Mouse (Mus musculus) liver, embryonic 13.5 days (tissue): ENCODE data around the gene Mylip. TPM values are rescaled to one million over a fixed set of nuclear protein-coding genes. Genes with fewer than 3 reads are reported as not detected.
A peak's percentile ranks its signal among the peaks of the same experiment; 100 is the strongest.

Source experiments
- ATAC-seq: fragments of 200-750 bp; cut with Nextera tagmentation; 2 replicates; pipeline ENCODE4 v1.8.0; 2017; ENCODE audit warnings: low read depth, mild to moderate bottlenecking, moderate number of reproducible peaks, moderate library complexity
- DNase-seq: peaks from one replicate; pipeline ENCODE4 v3.0.0; 2022
- H3K27ac ChIP-seq: fragments of 300-500 bp; sonication (generic); 2 replicates; pipeline ENCODE4 v1.5.1; 2015; ENCODE audit warnings: moderate library complexity, mild to moderate bottlenecking, inconsistent platforms
- H3K27me3 ChIP-seq: fragments of 300-500 bp; sonication (generic); 2 replicates; pipeline ENCODE4 v1.6.1; 2015; ENCODE audit warnings: mild to moderate bottlenecking, inconsistent platforms
- H3K36me3 ChIP-seq: fragments of 300-500 bp; sonication (generic); 2 replicates; pipeline ENCODE4 v1.6.1; 2015; ENCODE audit warnings: mild to moderate bottlenecking, inconsistent platforms
- H3K4me1 ChIP-seq: fragments of 300-500 bp; sonication (generic); replicated peaks from 2 replicates; pipeline ENCODE4 v1.6.1; 2015; ENCODE audit warnings: inconsistent platforms
- H3K4me2 ChIP-seq: fragments of 300-500 bp; sonication (generic); 2 replicates; pipeline ENCODE4 v1.6.1; 2015; ENCODE audit warnings: inconsistent platforms, mild to moderate bottlenecking, moderate library complexity
- H3K4me3 ChIP-seq: fragments of 300-500 bp; sonication (generic); replicated peaks from 2 replicates; pipeline ENCODE4 v1.5.1; 2015; ENCODE audit warnings: mild to moderate bottlenecking, inconsistent platforms
- H3K9ac ChIP-seq: fragments of 300-500 bp; sonication (generic); 2 replicates; pipeline ENCODE4 v1.6.1; 2015; ENCODE audit warnings: mild to moderate bottlenecking, inconsistent platforms
- H3K9me3 ChIP-seq: fragments of 300-500 bp; sonication (generic); replicated peaks from 2 replicates; pipeline ENCODE4 v1.6.1; 2016; ENCODE audit warnings: inconsistent platforms
- WGBS: fragments of 180-500 bp; shearing (Covaris S2); methylation state at CpG from one replicate; pipeline ENCODE4 v1.1.7; 2015; ENCODE audit not compliant: insufficient replicate concordance; 5-methylcytosine and 5-hydroxymethylcytosine counted together
- polyA plus RNA-seq: library from polyadenylated mRNA; unstranded; fragments of >200 nt; fragmentation: Nextera tagmentation; extraction: Ambion mirVana; gene quantifications from 2 replicates; pipeline ENCODE4 v1.2.1, GENCODE M21; 2015

The Mylip gene
- polyA plus RNA-seq, 1 experiment from 2014 or later, result 6.2 TPM

- no peaks in the 10 kb centered on the region for H3K36me3 ChIP-seq
- no peak for DNase-seq
- ATAC-seq, result no peak
- no peak overlapping the region for H3K4me3 ChIP-seq
- peaks cover 20% of the 10 kb centered on the region for H3K27me3 ChIP-seq
- 74% methylated on average over 6 of the region's 6 CpGs for WGBS
- no peak overlapping the region for H3K27ac ChIP-seq
- H3K9me3 ChIP-seq, result no peaks in the 10 kb centered on the region
- peaks cover 19% of the 10 kb centered on the region for H3K4me1 ChIP-seq
- no peak overlapping the region for H3K9ac ChIP-seq
- H3K4me2 ChIP-seq, result no peak overlapping the region
Observed at GRCm38 (mm10) chr13:45438853-45439252, 49.3 kb downstream of the Mylip start.

- no peak for DNase-seq
- Histone ChIP-seq H3K36me3 (no peaks in the 10 kb centered on the region), H3K4me3 (no peak overlapping the region), H3K4me2 (no peak overlapping the region), H3K4me1 (peaks cover 32% of the 10 kb centered on the region), H3K27ac (no peak overlapping the region), H3K9ac (no peak overlapping the region), H3K27me3 (peaks cover 33% of the 10 kb centered on the region), H3K9me3 (no peaks in the 10 kb centered on the region)
- no peak for ATAC-seq
- 80% methylated on average over 5 of the region's 5 CpGs for WGBS
Observed at GRCm38 (mm10) chr13:45440226-45440625, 50.7 kb downstream of the Mylip start.

- H3K4me1 ChIP-seq, result peaks cover 32% of the 10 kb centered on the region
- no peaks in the 10 kb centered on the region for H3K9me3 ChIP-seq
- H3K27ac ChIP-seq, result no peak overlapping the region
- no peak overlapping the region for H3K4me3 ChIP-seq
- no peaks in the 10 kb centered on the region for H3K36me3 ChIP-seq
- H3K4me2 ChIP-seq, result no peak overlapping the region
- 0 out of 2 replicates have a peak, but pooled peaks have one; percentile 34 for ATAC-seq
- no peak for DNase-seq
- 9% methylated on average over 4 of the region's 4 CpGs for WGBS
- peaks cover 27% of the 10 kb centered on the region for H3K27me3 ChIP-seq
- H3K9ac ChIP-seq, result no peak overlapping the region
Observed at GRCm38 (mm10) chr13:45442451-45442850, 52.9 kb downstream of the Mylip start.

- H3K4me3 ChIP-seq, result no peak overlapping the region
- H3K27ac ChIP-seq, result peak overlapping the region; percentile 50
- H3K9me3 ChIP-seq, result no peaks in the 10 kb centered on the region
- H3K9ac ChIP-seq, result peak overlapping the region; percentile 48
- peaks cover 32% of the 10 kb centered on the region for H3K4me1 ChIP-seq
- no peaks in the 10 kb centered on the region for H3K36me3 ChIP-seq
- H3K4me2 ChIP-seq, result peak overlapping the region; percentile 17; the same call in 1 of the 2 replicates
- WGBS, result 18% methylated on average over 8 of the region's 8 CpGs
- peaks cover 30% of the 10 kb centered on the region for H3K27me3 ChIP-seq
- ATAC-seq (0 out of 2 replicates have a peak, but pooled peaks have one; percentile 31), DNase-seq (peak; percentile 15)
Observed at GRCm38 (mm10) chr13:45442918-45443535, 53.5 kb downstream of the Mylip start.

- H3K27me3 ChIP-seq, result peaks cover 26% of the 10 kb centered on the region
- no peaks in the 10 kb centered on the region for H3K36me3 ChIP-seq
- DNase-seq, result no peak
- H3K27ac ChIP-seq, result no peak overlapping the region
- no peak overlapping the region for H3K4me3 ChIP-seq
- H3K9ac ChIP-seq, result no peak overlapping the region
- ATAC-seq, result no peak
- H3K4me1 ChIP-seq, result peaks cover 32% of the 10 kb centered on the region
- no peaks in the 10 kb centered on the region for H3K9me3 ChIP-seq
- WGBS, result 70% methylated on average over 8 of the region's 8 CpGs
- no peak overlapping the region for H3K4me2 ChIP-seq
Observed at GRCm38 (mm10) chr13:45444220-45444619, 54.7 kb downstream of the Mylip start.

- Histone ChIP-seq H3K9ac (no peak overlapping the region), H3K36me3 (no peaks in the 10 kb centered on the region), H3K4me3 (no peak overlapping the region), H3K4me2 (no peak overlapping the region), H3K9me3 (no peaks in the 10 kb centered on the region), H3K27me3 (peaks cover 28% of the 10 kb centered on the region), H3K4me1 (peaks cover 32% of the 10 kb centered on the region), H3K27ac (no peak overlapping the region)
- no peak for ATAC-seq
- DNase-seq, result no peak
- WGBS, result 19% methylated on average over 9 of the region's 9 CpGs
Observed at GRCm38 (mm10) chr13:45444652-45445051, 55.1 kb downstream of the Mylip start.

- Histone ChIP-seq H3K27me3 (peaks cover 32% of the 10 kb centered on the region), H3K4me1 (peaks cover 28% of the 10 kb centered on the region), H3K4me2 (no peak overlapping the region), H3K9me3 (no peaks in the 10 kb centered on the region), H3K9ac (no peak overlapping the region), H3K4me3 (no peak overlapping the region), H3K36me3 (no peaks in the 10 kb centered on the region), H3K27ac (no peak overlapping the region)
- ATAC-seq, result no peak
- WGBS, result 74% methylated on average over 1 of the region's 1 CpGs
- DNase-seq, result no peak
Observed at GRCm38 (mm10) chr13:45446636-45447035, 57.1 kb downstream of the Mylip start.

- H3K9me3 ChIP-seq, result no peaks in the 10 kb centered on the region
- H3K27ac ChIP-seq, result no peak overlapping the region
- ATAC-seq (no peak), DNase-seq (no peak)
- H3K36me3 ChIP-seq, result no peaks in the 10 kb centered on the region
- WGBS, result 79% methylated on average over 7 of the region's 7 CpGs
- H3K4me2 ChIP-seq, result no peak overlapping the region
- H3K4me1 ChIP-seq, result peaks cover 35% of the 10 kb centered on the region
- peaks cover 11% of the 10 kb centered on the region for H3K27me3 ChIP-seq
- H3K9ac ChIP-seq, result no peak overlapping the region
- no peak overlapping the region for H3K4me3 ChIP-seq
Observed at GRCm38 (mm10) chr13:45452437-45452836, 62.9 kb downstream of the Mylip start.

GRCm38 (mm10) chr13:45453033-45453432 lies 63.5 kb downstream of the Mylip start:
- H3K4me1 ChIP-seq, result peaks cover 35% of the 10 kb centered on the region
- 36% methylated on average over 9 of the region's 9 CpGs for WGBS
- H3K4me2 ChIP-seq, result peak overlapping the region; percentile 10; the same call in 1 of the 2 replicates
- no peaks in the 10 kb centered on the region for H3K36me3 ChIP-seq
- no peak overlapping the region for H3K27ac ChIP-seq
- H3K4me3 ChIP-seq, result no peak overlapping the region
- H3K9me3 ChIP-seq, result no peaks in the 10 kb centered on the region
- no peak overlapping the region for H3K9ac ChIP-seq
- DNase-seq (no peak), ATAC-seq (no peak)
- peaks cover 7% of the 10 kb centered on the region for H3K27me3 ChIP-seq

GRCm38 (mm10) chr13:45454044-45454443 lies 64.5 kb downstream of the Mylip start:
- Histone ChIP-seq H3K36me3 (no peaks in the 10 kb centered on the region), H3K4me3 (no peak overlapping the region), H3K4me2 (no peak overlapping the region), H3K9me3 (no peaks in the 10 kb centered on the region), H3K27me3 (peaks cover 7% of the 10 kb centered on the region), H3K27ac (peak overlapping the region; percentile 70; the same call in 1 of the 2 replicates), H3K4me1 (peaks cover 35% of the 10 kb centered on the region), H3K9ac (no peak overlapping the region)
- ATAC-seq, result no peak
- DNase-seq, result no peak
- 11% methylated on average over 1 of the region's 1 CpGs for WGBS

- Histone ChIP-seq H3K4me3 (no peak overlapping the region), H3K4me2 (peak overlapping the region; percentile 51), H3K9ac (0 out of 2 replicates have a peak overlapping the region, but pooled peaks have one; percentile 42), H3K36me3 (no peaks in the 10 kb centered on the region), H3K27me3 (peaks cover 4% of the 10 kb centered on the region; the same call in 1 of the 2 replicates), H3K27ac (peak overlapping the region; percentile 70), H3K4me1 (peaks cover 35% of the 10 kb centered on the region), H3K9me3 (no peaks in the 10 kb centered on the region)
- no peak for DNase-seq
- ATAC-seq, result no peak
- WGBS, result 16% methylated on average over 4 of the region's 4 CpGs
Observed at GRCm38 (mm10) chr13:45454641-45455040, 65.1 kb downstream of the Mylip start.
